Mouse (Mus musculus) brain, adult 10 weeks (tissue): Measurements from ENCODE around the gene Gm38119. TPM values are rescaled to one million over a fixed set of nuclear protein-coding genes. Genes with fewer than 3 reads are reported as not detected.

Experiments used
- polyA plus RNA-seq: library from polyadenylated mRNA; stranded (reverse); fragments of 350-450 nt; fragmentation: Illumina TruSeq; extraction: RNeasy Lipid Tissue Mini Kit (QIAGEN cat#74804); gene quantifications from one replicate; pipeline ENCODE4 v1.2.3, GENCODE M21; 2015; ENCODE audit warnings: low read depth, low replicate concordance

Gene Gm38119
- polyA plus RNA-seq = not detected

DNA sequence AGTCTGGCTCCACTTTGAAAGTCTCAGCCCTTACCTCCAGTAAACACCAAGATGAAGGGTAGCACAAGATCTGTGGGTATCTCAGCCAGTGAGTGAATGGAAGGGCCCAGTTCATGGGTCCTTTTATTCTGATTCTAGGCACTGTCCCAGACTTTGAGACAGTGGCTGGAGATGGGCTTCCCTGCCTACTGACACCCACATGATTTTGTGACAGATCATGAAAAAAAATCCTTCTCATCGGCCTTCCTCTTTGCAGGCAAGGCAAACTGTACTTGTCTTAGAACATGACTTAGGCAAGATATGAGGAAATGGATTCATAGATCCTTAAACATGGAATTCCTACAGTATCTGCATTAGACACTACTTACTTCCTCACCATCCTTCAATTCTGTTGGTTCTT lies at the start of gene Gm38119:
Gene Gm38119 (minus strand): TSS at position 101 of the 400 bp plus-strand sequence.

DNA sequence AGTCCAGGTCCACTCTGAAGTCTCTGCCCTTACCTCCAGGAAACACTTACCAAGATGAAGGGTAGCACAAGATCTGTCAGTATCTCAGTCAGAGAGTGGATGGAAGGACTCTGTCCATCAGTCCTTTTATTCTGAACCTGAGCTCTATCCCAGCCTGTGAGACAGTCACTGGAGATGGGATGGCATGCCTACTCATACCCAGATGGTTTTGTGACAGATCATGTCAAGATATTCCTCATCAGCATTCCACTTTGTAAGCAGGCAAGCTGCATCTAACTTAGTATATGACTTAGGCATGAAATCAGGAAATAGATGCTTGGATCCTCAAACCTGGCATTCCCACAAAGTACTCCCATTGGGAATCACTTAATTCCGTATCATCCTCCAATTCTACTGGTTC lies 39.9 kb upstream of the Gm38119 start, which contains the start of gene Lce1i:
Gene Lce1i (minus strand): TSS at position 101 of the 400 bp plus-strand sequence.

DNA sequence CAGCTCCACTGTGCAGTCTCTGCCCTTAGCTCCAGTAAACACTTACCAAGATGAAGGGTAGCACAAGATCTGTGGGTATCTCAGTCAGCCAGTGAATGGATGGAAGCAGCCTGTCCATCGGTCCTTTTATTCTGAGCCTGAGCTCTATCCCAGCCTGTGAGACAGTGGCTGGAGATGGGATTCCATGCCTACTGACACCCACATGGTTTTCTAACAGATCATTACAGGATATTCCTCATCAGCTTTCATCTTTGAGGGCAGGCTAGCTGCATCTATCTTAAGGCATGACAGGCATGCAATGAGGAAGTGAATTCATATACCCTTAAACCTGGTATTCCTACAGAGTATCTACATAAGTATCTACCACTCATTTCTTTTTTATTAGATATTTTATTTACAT lies 26.1 kb upstream of the Gm38119 start, which contains the start of gene Lce1h:
Gene Lce1h (minus strand): TSS at position 101 of the 400 bp plus-strand sequence.

DNA sequence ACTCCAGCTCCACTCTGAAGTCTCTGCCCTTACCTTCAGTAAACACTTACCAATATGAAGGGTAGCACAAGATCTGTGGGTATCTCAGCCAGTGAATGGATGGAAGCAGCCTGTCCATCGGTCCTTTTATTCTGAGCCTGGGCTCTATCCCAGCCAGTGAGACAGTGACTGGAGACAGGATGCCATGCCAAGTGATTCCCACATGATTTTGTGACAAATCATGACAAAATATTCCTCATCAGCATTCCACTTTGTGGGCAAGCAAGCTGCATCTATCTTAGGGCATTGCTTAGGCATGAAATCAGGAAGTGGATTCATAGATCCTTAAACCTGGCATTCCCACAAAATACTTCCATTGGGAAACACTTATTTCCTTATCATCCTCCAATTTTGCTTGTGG lies 13.3 kb upstream of the Gm38119 start, which contains the start of gene Lce1g:
Gene Lce1g (minus strand): TSS at position 101 of the 400 bp plus-strand sequence.

DNA sequence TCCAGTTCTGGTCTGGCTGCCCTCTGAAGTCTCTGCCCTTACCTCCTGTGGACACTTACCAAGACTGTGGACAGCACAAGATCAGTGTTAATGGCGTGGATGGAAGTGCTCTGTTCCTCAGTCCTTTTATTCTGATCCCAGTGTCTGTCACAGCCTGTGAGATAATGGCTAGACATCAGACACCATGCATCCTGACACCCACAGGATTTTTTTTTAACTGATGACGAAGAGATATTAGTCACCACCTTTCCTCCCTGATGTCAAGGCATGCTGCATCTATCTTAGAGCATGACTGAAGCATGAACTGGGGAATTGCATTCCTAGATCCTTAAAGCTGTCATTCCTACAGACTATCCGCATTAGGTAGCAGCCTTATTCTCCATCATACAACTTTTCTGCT lies 18.6 kb downstream of the Gm38119 start, which contains the start of gene Lce1f:
Gene Lce1f (minus strand): TSS at position 101 of the 400 bp plus-strand sequence.

DNA sequence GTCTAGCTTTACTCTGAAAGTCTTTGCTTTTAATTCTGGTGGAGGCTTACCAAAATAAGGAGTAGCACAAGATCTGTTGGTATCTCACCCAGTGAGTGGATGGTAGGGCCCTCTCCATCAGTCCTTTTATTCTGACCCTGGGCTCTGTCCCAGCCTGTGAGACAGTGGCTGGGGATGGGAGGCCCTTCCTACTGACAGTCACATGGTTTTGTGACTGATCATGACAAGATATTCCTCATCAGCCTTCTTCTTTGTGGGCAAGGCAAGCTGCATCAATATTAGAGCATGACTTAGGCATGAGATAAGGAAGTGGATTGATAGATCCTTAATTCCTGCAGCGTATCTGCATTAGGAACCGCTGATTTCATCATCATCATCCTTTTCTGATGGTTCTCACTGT lies 29.9 kb downstream of the Gm38119 start, which contains the start of gene Lce1e:
Gene Lce1e (minus strand): TSS at position 101 of the 400 bp plus-strand sequence.

Other genes starting within 250 kb of the Gm38119 start
- not detected for gene Sprr4, start 238.6 kb downstream of the Gm38119 start, polyA plus RNA-seq
- gene 2310046K23Rik, start 204.6 kb downstream of the Gm38119 start, polyA plus RNA-seq = not detected
- not detected for gene Ivl, start 165.4 kb downstream of the Gm38119 start, polyA plus RNA-seq
- not detected for gene Smcp, start 150.1 kb downstream of the Gm38119 start, polyA plus RNA-seq
- not detected for gene 2210017I01Rik, start 131.6 kb downstream of the Gm38119 start, polyA plus RNA-seq
- not detected for gene Lce6a, start 117.4 kb downstream of the Gm38119 start, polyA plus RNA-seq
- not detected for gene Lce1a1, start 90.8 kb downstream of the Gm38119 start, polyA plus RNA-seq
- not detected for gene Lce1b, start 82.2 kb downstream of the Gm38119 start, polyA plus RNA-seq
- not detected for gene Lce1a2, start 68.8 kb downstream of the Gm38119 start, polyA plus RNA-seq
- gene Lce1c, start 59.8 kb downstream of the Gm38119 start, polyA plus RNA-seq = not detected
- gene Lce1d, start 51.9 kb downstream of the Gm38119 start, polyA plus RNA-seq = not detected
- gene Lce1e, start 30.0 kb downstream of the Gm38119 start, polyA plus RNA-seq = not detected
- not detected for gene Lce1f, start 18.7 kb downstream of the Gm38119 start, polyA plus RNA-seq
- gene Lce1g, start 13.2 kb upstream of the Gm38119 start, polyA plus RNA-seq = not detected
- not detected for gene Lce1h, start 26.0 kb upstream of the Gm38119 start, polyA plus RNA-seq
- not detected for gene Lce1i, start 39.8 kb upstream of the Gm38119 start, polyA plus RNA-seq
- not detected for gene Lce1j, start 51.4 kb upstream of the Gm38119 start, polyA plus RNA-seq
- not detected for gene Lce1k, start 68.8 kb upstream of the Gm38119 start, polyA plus RNA-seq
- gene Kprp, start 88.2 kb upstream of the Gm38119 start, polyA plus RNA-seq = not detected
- not detected for gene Lce1l, start 112.2 kb upstream of the Gm38119 start, polyA plus RNA-seq
- not detected for gene 2310050C09Rik, start 131.1 kb upstream of the Gm38119 start, polyA plus RNA-seq
- not detected for gene Lce3a, start 187.1 kb upstream of the Gm38119 start, polyA plus RNA-seq
- gene Lce3b, start 193.9 kb upstream of the Gm38119 start, polyA plus RNA-seq = not detected
- not detected for gene Lce3c, start 205.4 kb upstream of the Gm38119 start, polyA plus RNA-seq
- gene Lce3d, start 218.3 kb upstream of the Gm38119 start, polyA plus RNA-seq = not detected
- not detected for gene Lce3e, start 228.0 kb upstream of the Gm38119 start, polyA plus RNA-seq